Mouse (Mus musculus) myocyte (in vitro differentiated cells): ENCODE data around the gene Polr1a. TPM values are rescaled to one million over a fixed set of nuclear protein-coding genes. Genes with fewer than 3 reads are reported as not detected.

Source experiments
- H3K27me3 ChIP-seq: one replicate; pipeline ENCODE4 v1.6.1; 2011; ENCODE audit not compliant: control insufficient read depth, insufficient read depth, insufficient read length
- H3K36me3 ChIP-seq: one replicate; pipeline ENCODE4 v1.6.1; 2011; ENCODE audit not compliant: control insufficient read depth, insufficient read depth
- H3K4me2 ChIP-seq: one replicate; pipeline ENCODE4 v1.6.1; 2011; ENCODE audit warnings: low read depth, control low read depth
- H3K4me3 ChIP-seq: one replicate; pipeline ENCODE4 v1.5.1; 2011; ENCODE audit warnings: mild to moderate bottlenecking, control low read depth, moderate library complexity
- H3K79me2 ChIP-seq: one replicate; pipeline ENCODE4 v1.6.1; 2011; ENCODE audit not compliant: control insufficient read depth, insufficient read depth
- H3ac ChIP-seq: one replicate; pipeline ENCODE4 v1.6.1; 2011; ENCODE audit not compliant: control insufficient read depth, insufficient read length
- CEBPB ChIP-seq: IDR thresholded peaks from 2 replicates; pipeline ENCODE4 v1.6.1; 2011; ENCODE audit warnings: mild to moderate bottlenecking, moderate library complexity; ENCODE audit not compliant: poor library complexity, insufficient read depth, severe bottlenecking
- E2F4 ChIP-seq: IDR thresholded peaks from one replicate; pipeline ENCODE4 v1.6.1; 2011; ENCODE audit warnings: mild to moderate bottlenecking, control low read depth, moderate library complexity; ENCODE audit not compliant: insufficient read depth
- MAX ChIP-seq: IDR thresholded peaks from one replicate; pipeline ENCODE4 v1.6.1; 2011; ENCODE audit warnings: low read depth, mild to moderate bottlenecking, control low read depth
- MYOD1 ChIP-seq, 3 experiments: IDR thresholded peaks; one replicate each; pipeline ENCODE4 v1.6.1; 2011; ENCODE audit warnings: control low read depth in 2 of 3, low read depth in 2 of 3, mild to moderate bottlenecking in 2 of 3, moderate library complexity in 1 of 3; ENCODE audit not compliant: insufficient read length in 2 of 3, control insufficient read depth in 1 of 3
- MYOG ChIP-seq, 3 experiments: IDR thresholded peaks; one replicate each; pipeline ENCODE4 v1.6.1; 2011; ENCODE audit warnings: control low read depth in 2 of 3, low read depth in 2 of 3, mild to moderate bottlenecking in 2 of 3; ENCODE audit not compliant: insufficient read length in 2 of 3, control insufficient read depth in 1 of 3, insufficient read depth in 1 of 3
- POLR2A ChIP-seq: IDR thresholded peaks from one replicate; pipeline ENCODE4 v1.6.1; 2011; ENCODE audit warnings: low read depth, mild to moderate bottlenecking, control low read depth, moderate library complexity; ENCODE audit not compliant: insufficient read length
- POLR2AphosphoS2 ChIP-seq: IDR thresholded peaks from one replicate; pipeline ENCODE4 v1.6.1; 2011; ENCODE audit warnings: low read depth, control low read depth; ENCODE audit not compliant: insufficient read length
- REST ChIP-seq: IDR thresholded peaks from one replicate; pipeline ENCODE4 v1.6.1; 2011; ENCODE audit warnings: mild to moderate bottlenecking, control low read depth, moderate library complexity; ENCODE audit not compliant: insufficient read depth, insufficient read length
- SRF ChIP-seq: IDR thresholded peaks from one replicate; pipeline ENCODE4 v1.6.1; 2011; ENCODE audit warnings: low read depth; ENCODE audit not compliant: control insufficient read depth, insufficient read length
- TCF12 ChIP-seq: IDR thresholded peaks from one replicate; pipeline ENCODE4 v1.6.1; 2011; ENCODE audit warnings: mild to moderate bottlenecking, control low read depth; ENCODE audit not compliant: poor library complexity, insufficient read depth, severe bottlenecking
- TCF3 ChIP-seq: IDR thresholded peaks from one replicate; pipeline ENCODE4 v1.6.1; 2011; ENCODE audit warnings: low read depth, control low read depth; ENCODE audit not compliant: insufficient read length
- USF1 ChIP-seq: IDR thresholded peaks from one replicate; pipeline ENCODE4 v1.6.1; 2011; ENCODE audit warnings: low read depth, mild to moderate bottlenecking, control low read depth, moderate library complexity
- polyA plus RNA-seq: library from polyadenylated mRNA; unstranded; fragments of >200 nt; fragmentation: generic; extraction: Trizol; gene quantifications from one replicate; pipeline ENCODE4 v1.2.1, GENCODE M21; 2012; ENCODE audit warnings: missing spikeins

Gene Polr1a
- polyA plus RNA-seq, 1 experiment: 32.8 TPM

- Histone ChIP-seq H3K4me2 (no peak overlapping the region), H3ac (no peak overlapping the region), H3K36me3 (peaks cover 45% of the 10 kb centered on the region), H3K79me2 (no peaks in the 10 kb centered on the region), H3K4me3 (no peak overlapping the region), H3K27me3 (no peaks in the 10 kb centered on the region)
- no peak for TF ChIP-seq REST
- TF ChIP-seq TCF3: no peak
- TF ChIP-seq E2F4: no peak
- no peak for TF ChIP-seq CEBPB
- no peak for TF ChIP-seq MYOD1 (IDR thresholded peaks at IDR 0.05; ENCODE audit: control insufficient read depth in 1 of 3, insufficient read length in 2 of 3, low read depth in 2 of 3)
- TF ChIP-seq USF1: no peak
- TF ChIP-seq SRF: no peak
- TF ChIP-seq TCF12: no peak
- no peak for TF ChIP-seq POLR2AphosphoS2
- TF ChIP-seq MAX: no peak
Observed at GRCm38 (mm10) chr6:71927911-71928310, 19.1 kb downstream of the Polr1a start.

- Histone ChIP-seq H3K36me3 (peaks cover 43% of the 10 kb centered on the region), H3ac (no peak overlapping the region), H3K79me2 (no peaks in the 10 kb centered on the region), H3K27me3 (no peaks in the 10 kb centered on the region), H3K4me2 (no peak overlapping the region), H3K4me3 (no peak overlapping the region)
- TF ChIP-seq MYOG (IDR thresholded peaks at IDR 0.05; ENCODE audit: control insufficient read depth in 1 of 3, insufficient read depth in 1 of 3, insufficient read length in 2 of 3, low read depth in 2 of 3) (no peak), SRF (no peak), CEBPB (no peak), POLR2AphosphoS2 (no peak), USF1 (no peak), REST (no peak), MAX (no peak), E2F4 (no peak), MYOD1 (IDR thresholded peaks at IDR 0.05; ENCODE audit: control insufficient read depth in 1 of 3, insufficient read length in 2 of 3, low read depth in 2 of 3) (no peak), TCF12 (no peak)
Observed at GRCm38 (mm10) chr6:71930053-71930452, 21.2 kb downstream of the Polr1a start.

DNA sequence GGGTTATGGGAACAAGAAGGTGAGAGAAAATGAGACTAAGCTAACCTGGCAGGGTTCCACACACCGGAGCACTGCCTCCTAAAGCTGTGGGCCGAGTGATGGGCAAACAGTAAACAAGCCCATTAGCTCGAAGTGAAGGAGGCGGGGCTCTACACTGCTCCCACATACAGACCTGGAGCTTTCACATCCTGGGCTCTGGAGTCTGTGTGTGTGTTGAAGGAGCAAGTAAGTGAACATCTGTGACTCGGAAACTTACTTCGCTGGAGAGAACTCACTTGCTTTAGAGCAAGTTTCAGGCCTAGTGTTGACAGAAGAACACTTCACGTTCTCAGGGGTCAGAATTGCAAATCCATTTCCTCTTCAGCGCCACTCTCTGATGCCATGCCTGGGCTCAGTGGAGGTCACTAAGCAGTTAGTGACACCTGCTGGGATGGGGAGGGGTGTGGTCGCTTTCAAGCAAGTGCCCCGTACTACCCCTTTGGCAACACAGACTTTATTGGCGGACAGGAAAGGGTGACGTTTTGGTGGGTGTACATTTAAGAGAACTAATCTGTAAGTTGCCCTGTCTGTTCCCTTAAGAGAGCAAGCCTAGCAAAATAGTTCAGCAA is 22.1 kb downstream of the Polr1a start:
- no peak for TF ChIP-seq TCF12
- no peak for TF ChIP-seq POLR2A
- no peak for TF ChIP-seq REST
- TF ChIP-seq MYOD1 (IDR thresholded peaks at IDR 0.05; ENCODE audit: control insufficient read depth in 1 of 3, insufficient read length in 2 of 3, low read depth in 2 of 3): no peak
- TF ChIP-seq MYOG (IDR thresholded peaks at IDR 0.05; ENCODE audit: control insufficient read depth in 1 of 3, insufficient read depth in 1 of 3, insufficient read length in 2 of 3, low read depth in 2 of 3): no peak
- no peak for TF ChIP-seq SRF
- no peak for TF ChIP-seq POLR2AphosphoS2
- TF ChIP-seq MAX: no peak
- TF ChIP-seq USF1: no peak
- TF ChIP-seq E2F4: no peak
- TF ChIP-seq CEBPB: no peak
- no peak for TF ChIP-seq TCF3

GRCm38 (mm10) chr6:71932347-71932746 is 23.5 kb downstream of the Polr1a start:
- Histone ChIP-seq H3K4me3 (no peak overlapping the region), H3K4me2 (no peak overlapping the region), H3K36me3 (peaks cover 45% of the 10 kb centered on the region), H3K27me3 (no peaks in the 10 kb centered on the region), H3K79me2 (no peaks in the 10 kb centered on the region), H3ac (no peak overlapping the region)
- TF ChIP-seq SRF (no peak), USF1 (no peak), E2F4 (no peak), MAX (no peak)

More for the DNA sequence above, 22.1 kb downstream of the Polr1a start:
- Histone ChIP-seq H3K4me2 (no peak overlapping the region), H3ac (no peak overlapping the region), H3K79me2 (no peaks in the 10 kb centered on the region), H3K27me3 (no peaks in the 10 kb centered on the region), H3K4me3 (no peak overlapping the region), H3K36me3 (peaks cover 51% of the 10 kb centered on the region)

DNA sequence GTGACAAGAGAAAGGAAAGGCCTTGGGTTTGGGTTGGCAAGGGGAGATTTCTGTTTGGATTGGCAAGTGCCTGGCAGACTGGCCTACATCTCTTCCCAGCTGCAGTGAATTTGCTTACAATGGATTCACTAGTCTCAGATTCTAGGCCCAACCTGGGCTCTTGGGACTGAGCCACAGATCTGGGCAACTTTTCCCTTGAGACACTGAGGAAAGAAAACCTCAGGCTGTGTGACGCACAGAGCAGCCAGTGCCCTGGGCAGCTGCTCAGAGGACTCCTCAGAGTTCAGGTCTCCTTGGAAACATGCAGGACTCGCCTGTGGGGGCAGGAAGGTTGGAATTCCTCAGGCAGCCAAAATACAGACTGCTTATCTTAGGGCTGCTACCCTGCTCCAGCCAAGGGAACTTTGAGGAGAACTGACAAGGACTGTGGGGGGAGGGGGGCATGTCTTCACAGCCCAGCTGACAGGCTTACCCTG is 25.3 kb downstream of the Polr1a start:
- Histone ChIP-seq H3K4me2 (peak overlapping the region; percentile 67), H3ac (no peak overlapping the region)

More for the DNA sequence above, 25.3 kb downstream of the Polr1a start:
- Histone ChIP-seq H3K36me3 (peaks cover 44% of the 10 kb centered on the region), H3K4me3 (no peak overlapping the region), H3K79me2 (no peaks in the 10 kb centered on the region), H3K27me3 (no peaks in the 10 kb centered on the region)
- TF ChIP-seq USF1 (no peak), MAX (no peak), MYOD1 (IDR thresholded peaks at IDR 0.05; ENCODE audit: control insufficient read depth in 1 of 3, insufficient read length in 2 of 3, low read depth in 2 of 3) (peak; percentile 42 to 86 (median 82)), MYOG (IDR thresholded peaks at IDR 0.05; ENCODE audit: control insufficient read depth in 1 of 3, insufficient read depth in 1 of 3, insufficient read length in 2 of 3, low read depth in 2 of 3) (peak in 2 of 3 experiments; percentile 32 to 85), SRF (peak; percentile 21), TCF3 (no peak), REST (no peak), POLR2AphosphoS2 (no peak), POLR2A (no peak), TCF12 (peak; percentile 36), CEBPB (0 out of 2 replicates have a peak, but pooled peaks have one; percentile 10), E2F4 (no peak)
